Mouse (Mus musculus) liver, adult 2 months (tissue): ENCODE measurements around the gene Cemip2.

ENCODE experiments used
- CTCF ChIP-seq: fragments of 200-500 bp; IDR thresholded peaks from 2 replicates; pipeline ENCODE4 v1.5.1; 2011; ENCODE audit warnings: low read depth, low read length, control low read depth
- POLR2A ChIP-seq: fragments of 200-500 bp; IDR thresholded peaks from 2 replicates; pipeline ENCODE4 v1.6.1; 2011; ENCODE audit warnings: low read length, control low read depth; ENCODE audit not compliant: insufficient read depth; ENCODE audit errors: extremely low read depth

- TF ChIP-seq CTCF: no peak
- TF ChIP-seq POLR2A: no peak
Observed at GRCm38 (mm10) chr19:21854526-21855228, 76.5 kb downstream of the Cemip2 start.
